Mouse (Mus musculus) midbrain, embryonic 12.5 days (tissue): ENCODE results near the gene Arhgap42. TPM values are rescaled to one million over a fixed set of nuclear protein-coding genes. Genes with fewer than 3 reads are reported as not detected.

Source experiments
- ATAC-seq: fragments of 200-750 bp; cut with Nextera tagmentation; 2 replicates; pipeline ENCODE4 v1.8.0; 2017; ENCODE audit warnings: low read depth, moderate TSS enrichment, moderate library complexity; ENCODE audit not compliant: low FRiP score
- H3K27ac ChIP-seq: fragments of 300-500 bp; sonication (generic); replicated peaks from 2 replicates; pipeline ENCODE4 v1.5.1; 2016; ENCODE audit warnings: mild to moderate bottlenecking
- H3K27me3 ChIP-seq: fragments of 300-500 bp; sonication (generic); 2 replicates; pipeline ENCODE4 v1.6.1; 2016; ENCODE audit warnings: mild to moderate bottlenecking
- H3K36me3 ChIP-seq: fragments of 300-500 bp; sonication (generic); 2 replicates; pipeline ENCODE4 v1.6.1; 2016
- H3K4me1 ChIP-seq: fragments of 300-500 bp; sonication (generic); 2 replicates; pipeline ENCODE4 v1.6.1; 2016
- H3K4me2 ChIP-seq: fragments of 300-500 bp; sonication (generic); replicated peaks from 2 replicates; pipeline ENCODE4 v1.6.1; 2016; ENCODE audit warnings: mild to moderate bottlenecking, moderate library complexity
- H3K4me3 ChIP-seq: fragments of 300-500 bp; sonication (generic); 2 replicates; pipeline ENCODE4 v1.5.1; 2016; ENCODE audit warnings: mild to moderate bottlenecking
- H3K9ac ChIP-seq: fragments of 300-500 bp; sonication (generic); replicated peaks from 2 replicates; pipeline ENCODE4 v1.6.1; 2016; ENCODE audit warnings: mild to moderate bottlenecking, moderate library complexity
- H3K9me3 ChIP-seq: fragments of 300-500 bp; sonication (generic); 2 replicates; pipeline ENCODE4 v1.6.1; 2016; ENCODE audit warnings: mild to moderate bottlenecking
- WGBS: fragments of 180-500 bp; shearing (Covaris S2); methylation state at CpG from one replicate; pipeline ENCODE4 v1.1.7; 2016; 5-methylcytosine and 5-hydroxymethylcytosine counted together
- polyA plus RNA-seq: library from polyadenylated mRNA; unstranded; fragments of >200 nt; fragmentation: Nextera tagmentation; extraction: Ambion mirVana; gene quantifications from 2 replicates; pipeline ENCODE4 v1.2.1, GENCODE M21; 2016

The Arhgap42 gene
- polyA plus RNA-seq, 1 experiment from 2014 or later: 24.4 TPM

- Histone ChIP-seq H3K9me3 (no peaks in the 10 kb centered on the region), H3K27ac (no peak overlapping the region), H3K36me3 (no peaks in the 10 kb centered on the region), H3K9ac (no peak overlapping the region), H3K4me3 (peak overlapping the region; percentile 77), H3K4me1 (peaks cover 11% of the 10 kb centered on the region), H3K27me3 (no peaks in the 10 kb centered on the region), H3K4me2 (peak overlapping the region; percentile 70)
- WGBS: 55% methylated on average over 5 of the region's 5 CpGs
- ATAC-seq: no peak
Observed at GRCm38 (mm10) chr9:9237511-9237910, 1.4 kb downstream of the Arhgap42 start.

DNA sequence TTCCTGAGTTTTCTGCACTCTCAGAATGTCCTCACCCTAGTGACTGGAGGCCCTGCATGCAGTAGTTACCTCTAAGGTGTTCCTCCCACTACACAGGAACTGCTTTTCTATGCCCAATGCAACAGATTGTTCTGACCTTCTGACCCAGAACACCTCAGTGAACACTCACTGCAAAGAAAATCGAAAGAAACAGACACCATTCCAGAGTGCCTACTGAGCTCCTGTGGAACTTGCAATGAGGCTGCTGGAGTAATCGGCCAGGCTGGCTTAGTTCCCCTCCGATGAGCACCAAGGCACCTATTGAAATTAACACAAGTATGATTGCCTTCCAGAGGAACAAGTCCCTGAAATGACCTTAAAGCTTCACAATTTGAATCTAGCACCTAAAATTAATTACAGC, 9.2 kb downstream of the Arhgap42 start:
- Histone ChIP-seq H3K9ac (no peak overlapping the region), H3K36me3 (no peaks in the 10 kb centered on the region), H3K9me3 (no peaks in the 10 kb centered on the region), H3K4me2 (no peak overlapping the region), H3K4me3 (no peak overlapping the region), H3K27ac (no peak overlapping the region), H3K4me1 (no peaks in the 10 kb centered on the region), H3K27me3 (no peaks in the 10 kb centered on the region)
- 34% methylated on average over 3 of the region's 3 CpGs for WGBS
- ATAC-seq: no peak

- H3K27ac ChIP-seq: no peak overlapping the region
- H3K4me3 ChIP-seq: no peak overlapping the region
- H3K9ac ChIP-seq: no peak overlapping the region
- no peaks in the 10 kb centered on the region for H3K36me3 ChIP-seq
- H3K4me1 ChIP-seq: peaks cover 4% of the 10 kb centered on the region; the same call in 1 of the 2 replicates
- H3K9me3 ChIP-seq: no peaks in the 10 kb centered on the region
- ATAC-seq: no peak
- WGBS: 64% methylated on average over 1 of the region's 1 CpGs
- H3K27me3 ChIP-seq: no peaks in the 10 kb centered on the region
- no peak overlapping the region for H3K4me2 ChIP-seq
Observed at GRCm38 (mm10) chr9:9224837-9225236, 14.1 kb downstream of the Arhgap42 start.

GRCm38 (mm10) chr9:9223384-9223783, 15.5 kb downstream of the Arhgap42 start:
- Histone ChIP-seq H3K9me3 (no peaks in the 10 kb centered on the region), H3K36me3 (no peaks in the 10 kb centered on the region), H3K9ac (no peak overlapping the region), H3K27me3 (no peaks in the 10 kb centered on the region), H3K4me1 (peaks cover 4% of the 10 kb centered on the region; the same call in 1 of the 2 replicates), H3K4me3 (no peak overlapping the region), H3K27ac (no peak overlapping the region), H3K4me2 (no peak overlapping the region)
- 68% methylated on average over 3 of the region's 3 CpGs for WGBS
- ATAC-seq: no peak

GRCm38 (mm10) chr9:9221950-9222486, 16.9 kb downstream of the Arhgap42 start:
- no peaks in the 10 kb centered on the region for H3K27me3 ChIP-seq
- no peak overlapping the region for H3K27ac ChIP-seq
- peaks cover 4% of the 10 kb centered on the region; the same call in 1 of the 2 replicates for H3K4me1 ChIP-seq
- no peak for ATAC-seq
- 88% methylated on average over 3 of the region's 3 CpGs for WGBS
- no peaks in the 10 kb centered on the region for H3K36me3 ChIP-seq
- no peak overlapping the region for H3K4me2 ChIP-seq
- H3K4me3 ChIP-seq: no peak overlapping the region
- H3K9ac ChIP-seq: no peak overlapping the region
- H3K9me3 ChIP-seq: no peaks in the 10 kb centered on the region

DNA sequence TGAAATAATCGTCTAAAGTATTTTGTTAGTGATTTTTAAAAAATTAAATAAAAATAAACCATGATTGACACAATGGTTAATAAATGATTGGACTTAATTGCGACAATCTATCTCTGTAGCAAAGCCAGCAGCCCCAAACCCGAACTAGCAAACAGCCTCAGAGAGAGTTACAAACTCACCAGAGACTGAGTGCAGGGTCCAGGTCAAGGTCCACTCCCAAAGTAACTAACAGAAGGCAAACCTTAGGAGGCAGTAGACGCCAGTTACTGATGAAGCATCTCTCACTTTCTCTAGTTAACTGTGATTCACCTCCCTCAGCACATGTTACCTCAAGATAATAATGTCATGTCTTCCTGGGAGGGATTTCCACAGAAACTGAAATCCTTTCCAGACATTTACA, 17.7 kb downstream of the Arhgap42 start:
- no peak overlapping the region for H3K9ac ChIP-seq
- H3K4me1 ChIP-seq: peaks cover 4% of the 10 kb centered on the region; the same call in 1 of the 2 replicates
- 92% methylated on average over 4 of the region's 4 CpGs for WGBS
- H3K27ac ChIP-seq: no peak overlapping the region
- no peaks in the 10 kb centered on the region for H3K36me3 ChIP-seq
- no peak overlapping the region for H3K4me3 ChIP-seq
- H3K4me2 ChIP-seq: no peak overlapping the region
- no peaks in the 10 kb centered on the region for H3K9me3 ChIP-seq
- H3K27me3 ChIP-seq: no peaks in the 10 kb centered on the region
- ATAC-seq: no peak

DNA sequence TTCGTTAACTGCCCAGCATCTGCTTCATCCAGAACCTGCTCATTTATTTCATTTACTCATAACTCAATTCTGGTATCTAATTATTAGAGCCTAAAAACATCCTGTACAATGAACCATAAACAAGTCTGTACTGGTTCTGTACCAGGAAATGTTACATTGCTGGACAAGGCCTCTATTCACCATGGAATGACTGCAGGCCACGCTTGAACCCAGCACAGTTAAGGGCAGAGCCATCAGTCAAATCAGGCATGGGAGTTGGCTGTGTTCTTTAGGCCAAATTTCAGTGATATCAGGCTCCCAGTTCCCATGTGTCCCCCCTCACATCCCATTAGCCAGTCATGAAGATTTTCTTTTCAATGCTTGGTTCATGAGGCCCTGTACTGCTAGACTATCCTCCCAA, 20.6 kb downstream of the Arhgap42 start:
- Histone ChIP-seq H3K9me3 (no peaks in the 10 kb centered on the region), H3K4me1 (peaks cover 4% of the 10 kb centered on the region; the same call in 1 of the 2 replicates), H3K4me2 (no peak overlapping the region), H3K36me3 (no peaks in the 10 kb centered on the region), H3K9ac (no peak overlapping the region), H3K27ac (no peak overlapping the region), H3K27me3 (no peaks in the 10 kb centered on the region), H3K4me3 (no peak overlapping the region)
- 90% methylated on average over 2 of the region's 2 CpGs for WGBS
- ATAC-seq: no peak

GRCm38 (mm10) chr9:9214849-9215248, 24.1 kb downstream of the Arhgap42 start:
- Histone ChIP-seq H3K27ac (no peak overlapping the region), H3K9ac (no peak overlapping the region), H3K9me3 (no peaks in the 10 kb centered on the region), H3K4me2 (no peak overlapping the region), H3K4me3 (no peak overlapping the region), H3K4me1 (peaks cover 4% of the 10 kb centered on the region; the same call in 1 of the 2 replicates), H3K27me3 (no peaks in the 10 kb centered on the region), H3K36me3 (no peaks in the 10 kb centered on the region)
- ATAC-seq: no peak
- WGBS: 38% methylated on average over 5 of the region's 5 CpGs

- H3K27me3 ChIP-seq: no peaks in the 10 kb centered on the region
- no peak for ATAC-seq
- no peaks in the 10 kb centered on the region for H3K9me3 ChIP-seq
- H3K4me2 ChIP-seq: no peak overlapping the region
- H3K27ac ChIP-seq: no peak overlapping the region
- no peaks in the 10 kb centered on the region for H3K36me3 ChIP-seq
- H3K4me1 ChIP-seq: peaks cover 4% of the 10 kb centered on the region; the same call in 1 of the 2 replicates
- H3K4me3 ChIP-seq: no peak overlapping the region
- H3K9ac ChIP-seq: no peak overlapping the region
Observed at GRCm38 (mm10) chr9:9214296-9214695, 24.6 kb downstream of the Arhgap42 start.

GRCm38 (mm10) chr9:9211411-9212087, 27.4 kb downstream of the Arhgap42 start:
- Histone ChIP-seq H3K27ac (no peak overlapping the region), H3K4me3 (no peak overlapping the region), H3K4me2 (no peak overlapping the region), H3K4me1 (peaks cover 4% of the 10 kb centered on the region; the same call in 1 of the 2 replicates), H3K9ac (no peak overlapping the region), H3K27me3 (no peaks in the 10 kb centered on the region), H3K36me3 (no peaks in the 10 kb centered on the region), H3K9me3 (no peaks in the 10 kb centered on the region)
- WGBS: 85% methylated on average over 3 of the region's 3 CpGs
- ATAC-seq: no peak

GRCm38 (mm10) chr9:9210464-9210863, 28.4 kb downstream of the Arhgap42 start:
- Histone ChIP-seq H3K4me1 (peaks cover 4% of the 10 kb centered on the region; the same call in 1 of the 2 replicates), H3K27me3 (no peaks in the 10 kb centered on the region), H3K36me3 (no peaks in the 10 kb centered on the region), H3K9ac (no peak overlapping the region), H3K4me2 (no peak overlapping the region), H3K4me3 (no peak overlapping the region), H3K27ac (no peak overlapping the region), H3K9me3 (no peaks in the 10 kb centered on the region)
- 94% methylated on average over 2 of the region's 2 CpGs for WGBS
- ATAC-seq: no peak

DNA sequence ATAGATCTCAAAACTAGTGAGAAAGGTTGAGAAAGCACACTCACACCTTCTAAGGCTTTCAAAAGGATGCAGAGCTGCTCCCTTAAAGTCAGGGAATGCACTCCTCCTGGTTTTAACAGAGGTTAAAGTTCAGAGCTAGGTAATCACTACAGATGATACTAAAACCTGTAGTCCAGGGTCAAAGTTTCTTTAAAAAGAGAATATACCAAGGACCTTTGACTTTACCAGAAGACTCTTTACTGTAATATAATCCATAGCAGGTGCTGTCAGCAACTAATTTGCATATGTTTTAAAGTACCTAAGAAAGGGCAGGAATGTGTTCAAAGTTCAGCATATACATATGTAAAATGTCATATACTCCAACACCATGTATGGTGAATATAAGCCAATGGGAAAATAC, 30.7 kb downstream of the Arhgap42 start:
- Histone ChIP-seq H3K36me3 (no peaks in the 10 kb centered on the region), H3K4me3 (no peak overlapping the region), H3K27ac (no peak overlapping the region), H3K9me3 (no peaks in the 10 kb centered on the region), H3K4me1 (no peaks in the 10 kb centered on the region), H3K9ac (no peak overlapping the region), H3K4me2 (no peak overlapping the region), H3K27me3 (no peaks in the 10 kb centered on the region)
- no peak for ATAC-seq

DNA sequence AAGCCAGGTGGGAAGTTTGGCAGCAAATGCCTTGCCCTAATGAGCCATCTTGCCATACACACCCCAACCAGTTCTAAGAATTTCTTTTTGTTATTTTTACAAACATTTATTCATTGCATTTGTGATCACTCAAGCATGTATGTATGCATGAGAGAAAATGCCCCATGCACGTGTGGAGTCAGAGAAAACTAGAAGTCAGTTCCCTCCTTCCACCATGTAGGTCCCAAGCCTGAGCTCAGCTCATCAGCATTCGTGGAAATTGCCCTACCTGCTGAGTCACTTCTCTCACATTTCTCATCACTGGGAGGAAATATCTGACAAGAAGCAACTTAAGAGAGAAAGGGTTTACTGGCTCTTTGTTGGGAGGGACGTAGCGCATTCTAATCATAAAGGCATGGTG, 31.6 kb downstream of the Arhgap42 start:
- Histone ChIP-seq H3K9me3 (no peaks in the 10 kb centered on the region), H3K27ac (no peak overlapping the region), H3K4me1 (no peaks in the 10 kb centered on the region), H3K36me3 (no peaks in the 10 kb centered on the region), H3K4me3 (no peak overlapping the region), H3K4me2 (no peak overlapping the region), H3K27me3 (no peaks in the 10 kb centered on the region), H3K9ac (no peak overlapping the region)
- WGBS: 80% methylated on average over 4 of the region's 4 CpGs
- no peak for ATAC-seq
